Mouse (Mus musculus) liver, adult 2 months (tissue): Measurements from ENCODE around the gene Hlcs.

Source experiments
- CTCF ChIP-seq: fragments of 200-500 bp; IDR thresholded peaks from 2 replicates; pipeline ENCODE4 v1.5.1; 2011; ENCODE audit warnings: low read depth, low read length, control low read depth
- POLR2A ChIP-seq: fragments of 200-500 bp; IDR thresholded peaks from 2 replicates; pipeline ENCODE4 v1.6.1; 2011; ENCODE audit warnings: low read length, control low read depth; ENCODE audit not compliant: insufficient read depth; ENCODE audit errors: extremely low read depth

GRCm38 (mm10) chr16:94222646-94223362 is 90.6 kb downstream of the Hlcs start:
- TF ChIP-seq CTCF = no peak
- no peak for TF ChIP-seq POLR2A
